Mouse (Mus musculus) forebrain, postnatal 0 days (tissue): ENCODE results near the gene Oprd1. TPM values are rescaled to one million over a fixed set of nuclear protein-coding genes. Genes with fewer than 3 reads are reported as not detected.

Source experiments
- ATAC-seq: fragments of 200-750 bp; cut with Nextera tagmentation; 2 replicates; pipeline ENCODE4 v1.8.0; 2017; ENCODE audit warnings: mild to moderate bottlenecking, moderate library complexity
- DNase-seq: peaks from one replicate; pipeline ENCODE4 v3.0.0-alpha.2; 2015
- H3K27ac ChIP-seq: fragments of 300-500 bp; sonication (generic); 2 replicates; pipeline ENCODE4 v1.5.1; 2014; ENCODE audit warnings: low read depth, mild to moderate bottlenecking, antibody characterized with exemption, low read length, moderate library complexity, mixed read lengths
- H3K27me3 ChIP-seq: fragments of 300-500 bp; sonication (generic); 2 replicates; pipeline ENCODE4 v1.6.1; 2014; ENCODE audit warnings: mild to moderate bottlenecking, low read length, mixed read lengths; ENCODE audit not compliant: insufficient read depth
- H3K36me3 ChIP-seq: fragments of 300-500 bp; sonication (generic); 2 replicates; pipeline ENCODE4 v1.6.1; 2014; ENCODE audit warnings: mild to moderate bottlenecking, moderate library complexity; ENCODE audit not compliant: insufficient read depth
- H3K4me1 ChIP-seq: fragments of 300-500 bp; sonication (generic); 2 replicates; pipeline ENCODE4 v1.6.1; 2014; ENCODE audit warnings: antibody characterized with exemption; ENCODE audit not compliant: insufficient read depth
- H3K4me2 ChIP-seq: fragments of 300-500 bp; sonication (generic); 2 replicates; pipeline ENCODE4 v1.6.1; 2014; ENCODE audit warnings: low read depth, mild to moderate bottlenecking, moderate library complexity
- H3K4me3 ChIP-seq: fragments of 300-500 bp; sonication (generic); 2 replicates; pipeline ENCODE4 v1.5.1; 2014; ENCODE audit warnings: low read depth, low read length, mixed read lengths
- H3K9ac ChIP-seq: fragments of 300-500 bp; sonication (generic); 2 replicates; pipeline ENCODE4 v1.6.1; 2014; ENCODE audit warnings: mild to moderate bottlenecking
- H3K9me3 ChIP-seq: fragments of 300-500 bp; sonication (generic); 2 replicates; pipeline ENCODE4 v1.6.1; 2016; ENCODE audit warnings: low read length
- CTCF ChIP-seq: sonication (generic); IDR thresholded peaks from 2 replicates; pipeline ENCODE4 v1.5.1; 2016; ENCODE audit warnings: antibody characterized with exemption, control low read depth, low read depth
- WGBS: fragments of 180-500 bp; shearing (Covaris S2); extraction: QIAGEN DNeasy Blood & Tissue Kit; methylation state at CpG from one replicate; pipeline ENCODE4 v1.1.7; 2014; 5-methylcytosine and 5-hydroxymethylcytosine counted together
- polyA plus RNA-seq: library from polyadenylated mRNA; unstranded; fragments of >200 nt; fragmentation: Nextera tagmentation; extraction: Ambion mirVana; gene quantifications from 2 replicates; pipeline ENCODE4 v1.2.1, GENCODE M21; 2015
- total RNA-seq: library from RNA; depleted of rRNA; stranded (reverse); fragments of >200 nt; gene quantifications from 2 replicates; pipeline ENCODE4 v1.2.3, GENCODE M21; 2014; rRNA removed

Oprd1 gene
- total RNA-seq (1.5 and 1.6 TPM in 2 replicates), polyA plus RNA-seq (0.23 and 0.53 TPM in 2 replicates)

DNA sequence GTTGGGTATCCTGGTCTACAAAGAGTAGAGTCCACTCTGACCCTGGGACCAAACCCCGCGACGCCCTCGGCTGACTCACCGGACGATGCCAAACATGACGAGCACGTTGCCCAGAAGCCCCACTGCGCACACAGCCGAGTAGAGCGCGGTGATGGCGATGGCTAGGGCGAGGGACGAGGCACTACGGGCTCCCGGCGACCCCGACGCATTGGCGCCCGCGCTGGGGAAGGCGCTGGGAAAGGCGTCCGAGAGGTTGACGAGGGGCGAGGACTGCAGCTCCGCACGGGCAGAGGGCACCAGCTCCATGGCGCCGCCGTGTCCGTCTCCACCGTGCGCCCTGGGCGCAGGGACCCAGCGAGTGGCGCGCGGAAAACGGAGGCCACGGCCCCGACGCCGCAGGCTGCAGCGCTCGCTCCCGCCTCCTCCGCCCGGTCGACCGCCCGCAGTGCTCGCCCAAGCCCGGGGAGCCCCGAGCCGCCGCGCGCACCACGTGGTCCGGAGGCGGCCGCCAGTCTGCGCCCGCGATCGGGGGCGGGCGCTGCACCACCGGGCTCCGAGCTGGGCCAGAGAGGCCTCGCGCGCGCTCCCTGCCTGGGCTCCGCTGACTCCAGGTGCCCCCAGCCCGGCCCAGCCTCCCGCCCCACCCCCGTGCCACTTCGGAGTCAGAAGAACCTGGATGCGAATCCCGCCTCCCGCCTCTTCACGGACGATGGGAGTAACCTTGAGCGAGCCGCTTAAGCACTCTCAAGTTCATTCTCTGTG lies at the start of gene Oprd1:
Gene Oprd1, minus strand, starts transcription at position 407 of the 762 bp plus-strand sequence.
- ATAC-seq (peak; percentile 54), DNase-seq (no peak)
- no peaks in the 10 kb centered on the region for H3K9me3 ChIP-seq
- H3K27ac ChIP-seq = no peak within 1 kb of the TSS
- H3K27me3 ChIP-seq = peaks cover 36% of the 10 kb centered on the region
- H3K4me3 ChIP-seq = peak within 1 kb of the TSS; percentile 48
- H3K9ac ChIP-seq = peak within 1 kb of the TSS; percentile 41
- H3K4me1 ChIP-seq = no peaks in the 10 kb centered on the region
- no peak for TF ChIP-seq CTCF
- peak within 1 kb of the TSS; percentile 79 for H3K4me2 ChIP-seq
- WGBS = 2% methylated on average over 75 of the region's 89 CpGs
- H3K36me3 ChIP-seq = no peaks in the 10 kb centered on the region

DNA sequence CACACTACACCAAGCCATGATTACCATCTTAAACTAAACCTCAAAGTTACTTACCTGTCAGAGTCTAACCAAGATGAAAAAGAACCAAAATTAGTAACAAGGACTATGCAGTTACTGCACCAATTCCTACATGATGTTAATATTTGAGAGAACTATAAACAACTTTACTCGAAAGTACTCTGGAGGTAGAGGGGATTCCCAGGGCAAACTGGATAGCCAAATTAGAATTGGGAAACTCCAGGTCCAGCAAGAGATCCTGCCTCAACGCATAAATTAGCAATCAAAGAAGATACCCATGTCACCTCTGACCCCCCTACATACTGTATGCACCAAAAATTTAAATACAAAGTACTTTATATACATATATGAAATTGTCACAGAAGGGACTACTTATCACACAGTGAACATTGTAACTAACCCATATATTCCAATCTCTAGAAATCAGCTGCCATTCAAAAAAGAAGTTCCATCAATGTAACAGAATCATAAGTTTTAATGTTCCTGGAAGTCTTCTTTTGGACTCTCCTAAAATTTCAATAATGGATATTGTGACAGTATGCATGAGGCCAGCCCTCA lies 43.6 kb upstream of the Oprd1 start:
- 99% methylated on average over 2 of the region's 2 CpGs for WGBS
- H3K27ac ChIP-seq = no peak overlapping the region
- H3K9ac ChIP-seq = no peak overlapping the region
- ATAC-seq (no peak), DNase-seq (no peak)
- no peak overlapping the region for H3K4me2 ChIP-seq
- no peak for TF ChIP-seq CTCF
- no peaks in the 10 kb centered on the region for H3K27me3 ChIP-seq
- H3K4me3 ChIP-seq = no peak overlapping the region
- H3K9me3 ChIP-seq = no peaks in the 10 kb centered on the region
- peaks cover 13% of the 10 kb centered on the region for H3K36me3 ChIP-seq
- H3K4me1 ChIP-seq = no peaks in the 10 kb centered on the region

DNA sequence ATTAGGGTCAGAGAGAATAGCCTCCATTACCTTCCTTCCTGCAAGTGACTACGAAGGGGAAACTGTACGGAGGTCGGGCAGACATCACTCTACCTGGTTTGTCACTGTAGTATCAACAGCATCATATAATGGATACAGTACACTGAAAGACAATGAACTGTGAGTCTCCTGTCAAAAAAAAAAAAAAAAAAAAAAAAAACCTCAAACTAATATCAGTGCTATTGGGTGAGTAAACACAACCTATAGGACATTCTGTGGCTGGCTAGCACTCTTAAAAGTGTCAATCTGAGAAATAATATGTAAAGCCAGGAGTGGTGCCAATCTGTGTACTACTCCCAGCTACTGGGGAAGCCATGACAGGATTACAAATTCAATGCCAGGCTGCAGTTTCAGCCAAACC lies 38.9 kb upstream of the Oprd1 start:
- Histone ChIP-seq H3K27me3 (no peaks in the 10 kb centered on the region), H3K4me2 (no peak overlapping the region), H3K27ac (no peak overlapping the region), H3K4me3 (no peak overlapping the region), H3K36me3 (peaks cover 11% of the 10 kb centered on the region), H3K9ac (no peak overlapping the region), H3K4me1 (no peaks in the 10 kb centered on the region), H3K9me3 (no peaks in the 10 kb centered on the region)
- ATAC-seq (no peak), DNase-seq (no peak)
- no peak for TF ChIP-seq CTCF
- 96% methylated on average over 3 of the region's 3 CpGs for WGBS

- Histone ChIP-seq H3K27me3 (no peaks in the 10 kb centered on the region), H3K4me1 (no peaks in the 10 kb centered on the region), H3K9ac (no peak overlapping the region), H3K4me3 (no peak overlapping the region), H3K27ac (no peak overlapping the region), H3K36me3 (peaks cover 11% of the 10 kb centered on the region), H3K4me2 (no peak overlapping the region), H3K9me3 (no peaks in the 10 kb centered on the region)
- TF ChIP-seq CTCF = peak; percentile 15; the same call in 1 of the 2 replicates
- ATAC-seq (no peak), DNase-seq (no peak)
- WGBS = 73% methylated on average over 22 of the region's 22 CpGs
These were observed 37.7 kb upstream of the Oprd1 start for GRCm38 (mm10) chr4:132181721-132182658.

DNA sequence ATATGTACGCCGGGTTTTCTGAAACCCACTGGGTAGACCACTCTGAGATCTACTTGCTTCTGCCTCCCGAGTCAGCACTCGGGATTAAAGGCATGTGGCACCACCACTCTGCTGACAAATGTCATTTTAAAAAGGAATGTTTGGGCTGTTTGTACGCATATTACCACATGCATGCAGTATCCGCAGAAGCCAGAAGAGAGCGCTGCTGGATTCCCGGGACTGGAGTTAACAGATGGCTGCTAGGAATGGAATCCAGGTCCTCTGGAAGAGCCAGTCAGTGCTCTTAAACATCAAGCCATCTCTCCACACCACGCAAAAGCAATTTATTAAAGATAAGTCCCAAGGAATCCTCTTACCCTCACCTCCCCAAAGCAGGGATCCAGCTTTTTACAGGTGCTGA lies 36.4 kb upstream of the Oprd1 start:
- Histone ChIP-seq H3K9ac (no peak overlapping the region), H3K4me1 (no peaks in the 10 kb centered on the region), H3K27ac (no peak overlapping the region), H3K27me3 (no peaks in the 10 kb centered on the region), H3K9me3 (no peaks in the 10 kb centered on the region), H3K4me2 (no peak overlapping the region), H3K36me3 (peaks cover 10% of the 10 kb centered on the region), H3K4me3 (no peak overlapping the region)
- WGBS = 66% methylated on average over 9 of the region's 9 CpGs
- TF ChIP-seq CTCF = peak; percentile 56
- peak; percentile 38; the same call in 1 of the 2 replicates for ATAC-seq
- peak; percentile 52 for DNase-seq

- Histone ChIP-seq H3K36me3 (no peaks in the 10 kb centered on the region), H3K4me1 (no peaks in the 10 kb centered on the region), H3K27ac (no peak overlapping the region), H3K4me3 (no peak overlapping the region), H3K9me3 (no peaks in the 10 kb centered on the region), H3K4me2 (no peak overlapping the region), H3K27me3 (no peaks in the 10 kb centered on the region), H3K9ac (no peak overlapping the region)
- TF ChIP-seq CTCF = peak; percentile 96
- WGBS = 6% methylated on average over 10 of the region's 10 CpGs
- ATAC-seq (peak; percentile 85), DNase-seq (peak; percentile 89)
These were observed 34.4 kb upstream of the Oprd1 start for GRCm38 (mm10) chr4:132178630-132179059.
